Mouse (Mus musculus) B cell, adult 62 days (primary cell): Measurements from ENCODE around the gene Msh5. TPM values are rescaled to one million over a fixed set of nuclear protein-coding genes. Genes with fewer than 3 reads are reported as not detected.

Source experiments
- total RNA-seq: library from RNA; stranded (reverse); gene quantifications from 4 replicates; pipeline ENCODE4 v1.2.4, GENCODE M21; 2023

The Msh5 gene
- total RNA-seq, result 8.7 to 15.9 TPM (median 11.2 TPM) in 4 replicates

DNA sequence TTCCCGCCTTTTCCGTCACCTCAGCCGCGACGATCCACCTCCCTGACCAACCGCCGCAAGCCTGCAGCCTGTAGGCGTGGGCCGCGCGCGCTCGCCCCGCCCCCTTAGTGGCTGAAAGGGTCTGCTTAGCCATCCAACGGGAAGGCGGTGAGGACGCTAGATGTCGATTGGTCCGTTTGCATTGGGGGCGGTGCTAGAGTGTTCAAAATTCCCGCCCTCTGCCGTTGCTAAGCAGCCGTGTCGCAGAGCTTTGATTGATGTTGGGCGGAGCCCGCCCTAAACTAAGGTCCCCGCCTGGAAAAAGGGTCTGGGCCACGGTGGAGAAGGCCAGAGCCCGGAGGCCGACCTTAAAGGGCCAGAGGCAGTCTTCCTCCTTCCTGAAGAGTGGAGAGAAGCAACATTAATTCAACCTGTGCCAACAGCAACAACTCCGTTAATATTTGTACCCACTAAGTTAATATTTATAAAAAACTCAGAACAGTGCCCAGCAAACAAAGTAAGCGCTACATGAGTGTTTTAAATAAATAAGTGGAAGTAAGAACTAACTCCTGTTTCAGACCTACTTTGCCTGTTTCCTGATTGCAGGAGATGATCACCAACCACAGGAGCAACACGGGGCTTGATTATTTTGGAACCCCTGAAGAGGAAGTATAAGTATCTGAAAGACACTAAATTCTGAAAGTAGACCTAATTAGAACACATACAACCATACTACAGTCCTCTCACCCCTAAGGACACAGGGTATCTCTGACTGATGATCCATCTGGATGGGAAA is at the start of gene Msh5:
Gene Msh5, minus strand, starts transcription at position 65 of the 775 bp plus-strand sequence.

DNA sequence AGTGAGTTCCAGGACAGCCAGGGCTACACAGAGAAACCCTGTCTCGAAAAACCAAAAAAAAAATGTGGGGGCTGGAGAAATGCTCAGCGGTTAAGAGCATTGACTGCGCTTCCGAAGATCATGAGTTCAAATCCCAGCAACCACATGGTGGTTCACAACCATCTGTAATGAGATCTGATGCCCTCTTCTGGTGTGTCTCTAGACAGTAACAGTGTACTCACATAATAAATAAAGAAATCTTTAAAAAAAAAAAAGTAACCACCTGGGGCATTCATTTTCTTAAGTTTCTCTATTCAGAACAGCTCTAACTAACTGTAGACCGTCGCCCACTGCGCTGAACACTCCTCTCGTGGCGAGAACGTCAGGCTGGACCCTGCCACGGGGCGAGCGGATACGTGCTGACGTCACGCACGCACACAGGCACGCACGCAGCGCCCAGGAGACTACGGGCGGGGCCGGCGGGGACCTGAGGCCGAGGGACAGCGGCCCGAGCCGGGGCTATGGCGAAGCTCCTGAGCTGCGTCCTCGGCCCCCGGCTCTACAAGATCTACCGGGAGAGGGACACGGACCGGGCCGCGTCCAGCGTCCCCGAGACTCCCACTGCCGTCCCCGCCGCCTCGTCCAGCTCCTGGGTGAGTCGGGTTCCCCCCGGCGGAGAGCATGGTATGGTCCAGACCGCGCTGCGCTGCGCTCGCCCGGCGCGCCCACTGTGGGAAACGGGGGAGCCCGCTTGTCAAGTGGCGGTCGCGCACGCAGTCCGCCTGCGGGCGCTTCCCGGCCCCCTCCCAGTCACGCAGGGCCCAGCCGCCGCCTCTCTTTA is 42.5 kb upstream of the Msh5 start, which contains the start of gene Abhd16a:
Gene Abhd16a, plus strand, starts transcription at position 439 of the 820 bp plus-strand sequence.

DNA sequence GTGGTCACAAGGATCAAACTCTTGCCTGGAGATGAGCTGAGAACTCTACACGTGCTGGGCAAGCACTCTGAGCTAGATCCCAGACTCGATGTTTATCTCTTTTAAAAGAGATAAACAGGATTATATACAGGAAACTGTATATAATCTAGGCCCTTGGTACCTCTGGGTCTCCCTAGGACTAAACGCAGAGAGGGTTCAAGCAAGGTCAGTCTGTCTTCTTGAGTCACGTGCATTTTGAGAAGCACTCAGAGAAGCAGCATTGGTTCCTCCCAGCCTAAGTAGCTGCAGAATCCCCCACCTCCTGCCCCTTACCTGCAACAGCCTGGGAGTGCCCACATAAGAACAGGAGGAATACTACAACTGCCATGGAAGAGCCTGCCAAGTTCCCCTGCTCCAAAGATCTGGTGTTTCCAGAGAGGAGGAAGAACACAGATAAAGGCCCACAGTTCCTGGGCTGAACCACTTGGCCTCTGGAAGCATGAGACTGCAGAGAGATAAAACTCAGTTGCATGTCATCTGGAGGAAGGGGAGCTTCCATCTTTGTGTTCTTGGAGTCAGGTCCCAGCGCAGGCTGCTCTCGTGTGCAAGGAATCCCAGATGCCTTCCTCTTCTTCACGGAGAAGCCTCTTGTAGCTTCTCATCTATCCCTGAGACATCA is 38.8 kb upstream of the Msh5 start, which contains the start of gene Ly6g6f:
Gene Ly6g6f, minus strand, starts transcription at position 403 of the 658 bp plus-strand sequence.

DNA sequence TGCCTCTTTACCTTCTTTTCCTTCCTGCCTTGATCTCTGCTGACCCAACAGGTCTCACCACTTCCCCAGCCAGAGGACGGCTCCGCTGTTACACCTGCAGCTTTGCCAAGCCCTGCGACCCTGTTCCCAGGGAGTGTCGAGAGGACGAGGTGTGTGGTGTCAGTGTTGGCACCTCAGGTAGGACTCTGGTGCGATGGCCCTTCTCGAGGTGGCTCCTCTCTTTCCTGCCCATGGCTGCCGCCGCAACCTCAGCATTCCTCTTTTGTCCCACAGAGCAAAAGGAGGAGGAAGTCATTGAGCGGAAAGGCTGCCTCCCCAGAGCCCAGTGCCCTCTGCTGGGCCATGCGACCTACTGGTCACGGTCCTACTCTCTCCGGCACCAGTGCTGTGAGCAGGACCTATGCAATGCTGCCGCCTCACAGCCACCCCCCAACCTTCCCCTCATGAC is 31.3 kb upstream of the Msh5 start, which contains the start of gene Ly6g6d:
Gene Ly6g6d, minus strand, starts transcription at position 280 of the 448 bp plus-strand sequence.

DNA sequence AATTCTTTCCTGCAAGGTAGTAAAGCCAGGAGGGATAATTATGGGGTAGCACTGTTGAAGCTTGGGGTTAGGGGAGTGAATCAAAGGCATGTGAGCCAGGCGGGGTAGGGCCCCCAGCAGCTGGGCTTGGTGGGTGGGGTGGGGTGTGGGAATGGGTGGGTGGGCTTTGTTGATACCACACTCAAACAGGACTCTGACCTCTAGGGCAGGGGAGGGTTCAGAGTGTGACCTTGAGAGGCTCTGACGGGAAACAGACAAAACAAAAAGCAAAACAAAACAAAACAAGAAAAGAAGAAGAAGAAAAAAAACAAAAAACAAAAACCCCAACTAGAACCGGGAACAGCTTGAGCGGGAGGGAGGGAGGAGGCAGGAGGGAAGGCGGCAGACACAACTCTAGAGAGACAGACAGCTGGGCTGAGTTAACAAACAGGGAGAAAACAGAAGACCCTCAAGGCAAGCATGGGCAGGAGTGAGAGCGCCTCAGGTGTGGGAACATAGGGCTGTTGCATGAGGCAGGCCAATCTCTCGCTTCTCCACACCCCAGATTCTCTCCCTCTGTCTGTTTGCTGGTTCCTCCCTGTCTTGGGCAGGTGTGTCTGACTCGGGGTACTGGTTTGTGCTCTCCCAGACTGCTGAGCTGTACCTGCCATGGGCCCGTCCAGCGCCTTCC is 30.1 kb upstream of the Msh5 start, which contains the start of gene Ly6g6e:
Gene Ly6g6e, plus strand, starts transcription at position 396 of the 670 bp plus-strand sequence.

DNA sequence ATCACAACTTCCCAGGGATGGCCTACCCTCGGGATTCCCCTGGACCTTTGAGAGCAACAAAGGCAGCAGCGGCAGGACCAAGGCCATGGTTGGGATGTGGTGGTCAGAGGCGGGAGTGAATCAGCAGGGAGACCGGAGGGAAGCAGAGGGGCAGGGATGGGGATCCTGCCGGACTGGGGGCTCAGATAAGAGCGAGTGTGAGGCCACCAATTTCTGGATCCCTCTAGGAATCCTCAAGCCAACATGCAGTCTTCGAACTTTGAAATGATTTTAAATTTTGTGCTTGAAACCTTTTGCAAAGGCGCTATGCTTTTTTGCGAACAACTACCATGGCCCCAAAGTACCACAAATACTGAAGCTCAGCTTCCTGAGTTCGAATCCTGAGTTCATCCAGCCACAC is 19.5 kb upstream of the Msh5 start, which contains the start of gene Mpig6b:
Gene Mpig6b, minus strand, starts transcription at position 101 of the 400 bp plus-strand sequence.

DNA sequence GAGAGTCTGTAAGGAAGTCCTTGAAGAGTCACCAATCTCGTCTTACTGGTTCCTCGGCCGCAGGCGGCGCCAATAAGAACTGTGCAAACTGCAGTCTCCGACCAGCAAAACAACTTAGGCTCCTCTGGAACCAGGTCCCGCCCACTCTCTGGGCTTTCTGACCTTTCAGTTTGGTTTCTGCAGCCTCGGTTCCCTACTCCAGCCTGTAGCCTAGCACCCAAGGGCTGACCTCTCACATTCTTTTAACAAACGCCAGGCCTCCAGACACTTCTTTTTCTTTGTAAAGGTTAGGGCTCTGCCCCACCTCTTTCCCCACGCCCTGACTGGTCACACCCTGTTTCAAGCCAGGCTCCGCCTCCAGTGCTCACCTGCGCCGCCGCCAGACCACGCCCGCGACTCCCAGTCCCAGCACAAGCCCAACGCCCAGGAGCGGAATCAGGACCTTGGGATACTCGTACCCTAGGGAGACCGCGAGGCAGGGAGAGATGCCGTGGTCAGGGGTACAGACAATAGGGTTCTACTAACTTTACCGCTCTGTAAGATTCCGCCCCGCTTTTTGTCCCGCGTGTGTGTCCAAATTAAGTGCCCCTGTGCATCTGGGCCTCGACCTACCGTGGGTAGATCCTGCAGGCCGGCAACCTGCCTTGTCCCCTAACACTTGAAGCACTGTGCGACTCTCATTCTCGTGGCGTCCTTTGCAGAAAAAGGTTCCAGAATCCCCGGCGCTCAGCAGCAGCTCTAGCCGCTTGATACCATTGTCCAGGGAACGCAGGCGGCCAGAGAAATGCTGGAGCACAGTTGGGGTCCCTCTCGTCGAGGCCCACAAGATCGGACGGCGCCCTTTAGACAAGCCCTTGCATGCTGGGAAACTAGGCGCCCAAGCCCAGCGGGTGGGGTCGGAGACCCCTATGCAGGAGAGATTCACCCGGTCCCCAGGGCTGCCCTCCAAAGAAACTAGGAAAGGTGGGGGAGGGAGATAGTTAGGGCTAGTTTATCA is 18.7 kb upstream of the Msh5 start, which contains the start of gene Ly6g6c:
Gene Ly6g6c, plus strand, starts transcription at position 438 of the 997 bp plus-strand sequence.

DNA sequence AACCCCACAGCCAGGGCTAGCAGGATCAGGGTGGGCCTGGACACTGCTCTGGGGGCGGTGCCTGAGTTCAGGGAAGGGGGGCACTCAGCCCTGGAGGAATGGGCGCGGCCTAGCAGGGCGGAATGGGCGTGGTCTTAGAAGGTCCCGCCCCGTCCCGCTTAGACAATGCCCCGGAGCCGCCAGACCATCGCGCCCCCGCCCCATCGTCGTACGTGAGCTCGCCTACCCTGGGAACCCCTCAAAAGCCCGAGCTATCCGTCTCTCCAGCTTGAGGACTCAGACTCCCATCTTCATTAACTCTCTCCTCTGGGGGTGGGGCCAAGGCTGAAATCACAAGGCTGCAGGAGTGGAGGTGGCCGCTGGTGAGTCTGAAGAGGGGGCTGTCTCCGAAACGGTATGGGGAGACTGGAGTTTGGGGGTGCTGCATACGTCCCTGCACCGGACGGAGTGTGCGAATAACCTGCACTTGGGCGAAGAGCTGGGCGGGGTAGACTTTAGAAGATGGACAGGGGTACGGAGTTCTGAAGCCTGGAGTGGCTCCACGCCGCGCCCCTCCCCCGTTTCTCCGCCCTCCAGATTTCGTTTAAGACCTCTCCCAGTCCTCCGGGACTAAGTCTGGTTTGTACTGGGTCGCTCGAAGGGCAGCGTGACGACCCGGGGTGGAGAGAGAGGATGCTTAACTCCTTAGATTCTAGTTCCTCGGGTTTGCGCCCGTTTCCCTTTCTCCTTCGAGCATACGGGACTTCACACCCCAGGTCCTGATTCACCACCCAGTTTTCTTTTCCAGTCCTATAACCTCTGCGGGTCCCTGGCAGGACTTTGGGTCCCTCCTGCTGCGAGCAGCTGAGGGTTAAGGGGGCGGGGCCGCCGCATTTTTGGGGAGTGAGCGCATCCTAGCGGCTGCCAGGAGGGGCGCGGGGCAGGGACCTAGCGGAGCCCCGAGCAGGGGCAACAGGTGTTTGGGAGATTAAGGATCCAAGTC is 12.7 kb upstream of the Msh5 start, which contains the start of gene Ddah2:
Gene Ddah2, plus strand, starts transcription at position 125 of the 982 bp plus-strand sequence.

DNA sequence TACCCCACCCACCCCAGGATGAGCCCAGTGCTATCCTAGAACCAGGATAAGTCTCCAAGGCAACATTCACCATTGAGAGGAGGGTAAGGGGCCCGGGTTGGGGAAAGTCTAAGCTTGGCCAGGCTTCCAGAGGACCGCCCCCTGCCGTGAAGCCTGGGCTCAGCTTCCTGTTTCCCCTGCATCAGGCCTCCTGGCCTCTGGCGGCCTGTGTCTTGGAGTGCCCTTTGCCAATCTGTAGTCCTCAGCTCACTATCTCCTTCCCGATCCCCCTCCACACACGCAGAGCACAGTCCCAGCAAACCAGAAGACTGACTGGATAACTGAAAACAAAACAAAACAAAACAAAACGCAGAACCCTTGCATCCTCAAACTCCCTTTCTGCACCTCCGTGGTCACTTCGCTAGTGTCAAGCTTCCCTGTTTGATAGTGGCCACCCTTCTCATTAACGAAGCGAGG is 3.0 kb upstream of the Msh5 start, which contains the start of gene Clic1:
Gene Clic1, plus strand, starts transcription at position 406 of the 456 bp plus-strand sequence.

DNA sequence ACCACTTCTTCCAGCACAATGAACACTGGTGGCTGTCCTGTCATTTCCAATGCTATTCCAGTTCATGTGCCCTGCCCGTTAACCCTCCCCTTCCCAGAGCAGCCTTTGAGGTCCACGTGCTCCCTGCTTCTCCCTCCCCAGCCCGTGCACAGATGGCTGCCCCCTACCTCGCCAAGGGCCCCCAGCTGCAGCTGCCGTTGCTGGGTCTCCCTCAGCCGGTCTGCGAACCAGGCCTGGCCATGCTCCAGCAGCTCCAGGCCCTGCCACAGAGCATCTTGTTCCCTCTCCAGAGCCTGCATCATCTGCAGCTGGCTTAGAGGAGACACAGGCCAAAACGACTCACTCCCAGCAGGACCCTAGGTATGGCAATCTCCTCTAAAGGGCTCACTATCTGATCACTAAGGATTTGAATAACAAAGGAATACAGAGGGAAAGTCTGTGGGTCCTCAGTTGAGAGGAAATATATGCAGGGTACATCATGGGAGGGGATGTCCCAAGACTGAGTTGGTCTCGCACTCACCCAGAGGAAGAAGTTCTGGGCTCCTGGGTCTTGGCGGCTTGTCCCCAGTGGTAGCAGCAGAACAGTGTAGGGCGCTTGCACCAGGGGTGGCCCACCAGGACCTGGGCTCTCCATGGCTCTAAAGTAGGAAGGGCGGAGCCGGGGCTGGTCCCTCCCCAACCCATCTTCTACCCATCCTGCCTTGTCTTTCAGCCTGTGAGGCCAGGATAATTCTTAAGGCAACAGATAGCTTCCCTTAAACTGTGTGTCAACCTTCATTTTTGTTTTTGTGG is 19.1 kb downstream of the Msh5 start, which contains the start of gene Sapcd1:
Gene Sapcd1, minus strand, starts transcription at position 740 of the 792 bp plus-strand sequence.

DNA sequence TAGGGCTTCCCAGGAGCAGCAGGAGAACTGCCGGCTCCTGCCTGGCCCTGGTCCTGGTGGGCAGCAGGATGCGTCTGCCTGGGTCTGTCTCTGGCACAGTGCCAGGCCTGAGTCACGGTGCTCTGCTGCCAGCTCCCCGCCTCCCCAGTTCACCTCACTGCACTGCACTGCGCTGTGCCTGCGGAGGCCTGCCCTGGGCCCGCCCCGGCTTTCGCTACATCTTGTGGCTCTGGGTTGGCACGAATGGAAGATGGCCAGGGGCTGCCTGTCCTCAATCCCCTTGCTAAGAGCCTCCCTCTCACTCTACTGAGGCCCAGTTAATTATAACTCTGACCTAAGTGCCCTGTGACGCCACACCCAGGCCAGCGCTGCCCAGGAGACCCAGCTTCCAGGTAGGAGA is 30.2 kb downstream of the Msh5 start, which contains the start of gene Vwa7:
Gene Vwa7, plus strand, starts transcription at position 204 of the 400 bp plus-strand sequence.

DNA sequence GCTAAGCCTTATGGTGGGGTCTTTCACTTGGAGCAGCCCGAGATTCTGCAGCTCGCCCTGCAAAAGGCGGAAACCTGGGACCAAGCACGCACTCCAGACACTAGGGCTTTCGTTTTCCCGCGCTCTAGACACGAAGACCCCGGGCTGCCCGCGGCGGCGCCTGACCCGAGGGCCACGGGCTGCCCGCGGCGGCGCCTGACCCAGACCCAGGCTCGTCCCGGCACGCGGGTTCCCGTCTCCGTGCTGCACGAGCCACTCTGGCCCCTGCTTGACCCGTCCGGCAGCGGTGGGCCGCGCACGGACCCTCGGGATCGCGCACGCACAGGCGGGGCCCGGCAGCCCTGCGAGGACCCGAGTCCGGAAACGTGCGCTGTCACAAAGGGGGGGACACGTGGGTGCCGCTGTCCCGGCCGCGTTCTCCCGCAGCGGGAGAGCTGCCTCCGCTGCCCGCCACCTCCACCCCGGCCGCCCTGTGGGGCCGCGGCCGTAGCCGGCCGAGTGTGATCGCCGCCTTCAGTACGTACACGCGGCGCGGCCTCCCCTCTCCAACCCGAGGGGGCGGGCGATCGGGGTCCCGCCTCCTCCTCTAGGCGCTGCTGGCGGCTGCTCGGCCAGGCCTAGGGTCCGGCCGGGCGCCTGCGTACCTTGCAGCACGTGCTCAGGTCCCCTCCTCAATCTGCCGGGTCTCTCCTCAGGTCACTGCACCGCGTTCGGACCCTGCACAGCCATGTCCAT is 45.7 kb downstream of the Msh5 start, which contains the start of gene Vars:
Gene Vars, plus strand, starts transcription at position 271 of the 735 bp plus-strand sequence.

DNA sequence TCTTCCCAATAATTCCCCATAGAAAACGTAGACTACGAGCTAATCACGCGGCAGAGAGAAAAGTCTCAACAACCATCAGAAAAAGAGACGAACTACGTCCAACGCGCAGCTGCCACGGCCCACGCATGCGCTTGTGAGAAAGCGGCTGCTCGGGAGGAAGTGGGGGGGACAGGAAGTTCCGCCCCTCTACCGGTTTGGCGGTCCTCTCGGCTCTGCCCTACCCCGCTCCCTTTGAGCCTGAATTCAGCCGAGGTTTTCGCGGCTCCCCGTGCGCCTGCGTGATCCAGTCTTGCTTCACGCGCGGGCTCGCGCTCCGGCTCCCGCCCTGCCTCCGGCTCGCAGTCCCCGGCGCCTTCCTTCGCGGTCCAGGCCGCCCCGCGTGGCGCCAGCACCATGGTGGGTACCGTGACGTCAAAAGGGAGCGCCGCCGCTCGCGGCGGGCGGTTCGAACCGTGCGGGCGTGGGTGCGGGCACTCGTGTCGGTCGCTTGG is 64.8 kb downstream of the Msh5 start, which contains the start of gene Lsm2:
Gene Lsm2, plus strand, starts transcription at position 173 of the 491 bp plus-strand sequence.

